11 mouse cellular contexts compared by ENCODE assay signal in genomic region chr4:45421519-45422260, GRCm38 (mm10). TPM values are rescaled to one million over a fixed set of nuclear protein-coding genes. Genes with fewer than 3 reads are reported as not detected.
DNase-seq lines count a peak whose midpoint lies in the region; ATAC-seq lines count a peak whose summit lies in the region.
"Had no signal": no experiment of that assay in that cellular context is flagged by ENCODE, and none has a peak within 500 bp of the region (broad histone marks: within the 10 kb centered on the region; RNA-seq: fewer than 3 reads in every experiment).

No protein-coding gene starts in this region.

- peak overlapping the region; percentile 25; the same call in 1 of the 2 replicates for H3K9ac ChIP-seq in heart, embryonic 14.5 days (ENCODE audit: low read length)
- no peak overlapping the region for H3K9ac ChIP-seq in kidney, embryonic 15.5 days
- H3K9ac ChIP-seq: liver, embryonic 14.5 days had no signal

- no peaks in the 10 kb centered on the region for H3K9me3 ChIP-seq in heart, embryonic 14.5 days (ENCODE audit: control insufficient read depth, low read length)
- H3K9me3 ChIP-seq in kidney, embryonic 15.5 days (replicated peaks), result no peaks in the 10 kb centered on the region

- WGBS in heart, embryonic 14.5 days, result 86% methylated on average over 11 of the region's 11 CpGs
- WGBS in kidney, embryonic 15.5 days, result 77% methylated on average over 11 of the region's 11 CpGs

- H3K4me1 ChIP-seq in heart, embryonic 14.5 days (ENCODE audit: control insufficient read depth in 2 of 2, insufficient read depth in 2 of 2, low read length in 2 of 2), result peaks cover 19 to 35% of the 10 kb centered on the region in 2 experiments
- H3K4me1 ChIP-seq in kidney, embryonic 15.5 days, result peaks cover 44% of the 10 kb centered on the region

- H3K4me3 ChIP-seq in heart, embryonic 14.5 days (ENCODE audit: control insufficient read depth in 1 of 2, insufficient read depth in 1 of 2, low read depth in 1 of 2, low read length in 2 of 2), result no peak overlapping the region
- H3K4me3 ChIP-seq in kidney, embryonic 15.5 days (replicated peaks), result no peak overlapping the region
- H3K4me3 ChIP-seq: myocyte had no signal

- no peaks in the 10 kb centered on the region for H3K27me3 ChIP-seq in heart, embryonic 14.5 days (ENCODE audit: control insufficient read depth, insufficient read depth, low read length)
- H3K27me3 ChIP-seq in kidney, embryonic 15.5 days, result no peaks in the 10 kb centered on the region

- H3K36me3 ChIP-seq in heart, embryonic 14.5 days (ENCODE audit: control insufficient read depth, insufficient read depth, low read length), result peaks cover 19% of the 10 kb centered on the region; the same call in 1 of the 2 replicates
- no peaks in the 10 kb centered on the region for H3K36me3 ChIP-seq in kidney, embryonic 15.5 days

- no peak overlapping the region for H3K4me2 ChIP-seq in heart, embryonic 14.5 days (ENCODE audit: low read length)
- no peak overlapping the region for H3K4me2 ChIP-seq in kidney, embryonic 15.5 days

- ATAC-seq in heart, embryonic 14.5 days (ENCODE audit: insufficient number of reproducible peaks, insufficient read depth, low FRiP score, low read depth), result no peak
- ATAC-seq in kidney, embryonic 15.5 days (replicated peaks; ENCODE audit: low FRiP score), result no peak

- intact Hi-C loops in heart, postnatal 25 days (cut with DNase I), result loop anchor here (2.0 to 5.0 kb wide), 2 partner anchors 41 to 107 kb away; no protein-coding TSS in a partner anchor
- intact Hi-C loops in left cerebral cortex, postnatal 4 days (cut with DNase I), result loop anchor here (5.0 kb wide), 1 partner anchor 106 kb away; no protein-coding TSS in a partner anchor

- H3K27ac ChIP-seq in heart, embryonic 14.5 days (replicated peaks in 1 of 2; ENCODE audit: control insufficient read depth in 1 of 2, insufficient read depth in 1 of 2, low read depth in 2 of 2, low read length in 2 of 2), result peak overlapping the region in 1 of 2 experiments; percentile 6; a peak in 1 of 4 replicates
- H3K27ac ChIP-seq in kidney, embryonic 15.5 days, result peak overlapping the region; percentile 73
- H3K27ac ChIP-seq: liver, embryonic 14.5 days had no signal

- DNase-seq in heart, postnatal 25 days (ENCODE audit: low spot score), result no peak
- DNase-seq in urinary bladder, adult 18-20 months (ENCODE audit: low spot score in 2 of 2), result peak; percentile 57 to 75
- no peak for DNase-seq in urinary bladder, postnatal 4 days (ENCODE audit: low spot score in 2 of 2)
- DNase-seq in adrenal gland, postnatal 36 days, result no peak
- no peak for DNase-seq in left cerebral cortex, postnatal 4 days
- no peak for DNase-seq in right cerebral cortex, postnatal 36 days (ENCODE audit: low spot score in 2 of 2)
- DNase-seq: cerebellum, adult 18-20 months had no signal

RNA-seq across cellular contexts. Expression of gene Slc25a51, which starts 13.1 kb away (rescaled TPM):
- polyA plus RNA-seq in heart, embryonic 14.5 days (2014; fragmentation: Nextera tagmentation; extraction: Ambion mirVana), result 74.9 and 77.2 TPM in 2 replicates
- total RNA-seq in heart, postnatal 25 days (2021), result 100 to 1,000 TPM; 105 to 128 TPM
- 79.0 and 81.0 TPM in 2 replicates for polyA plus RNA-seq in kidney, embryonic 15.5 days (2015; fragmentation: Nextera tagmentation; extraction: Ambion mirVana)
- total RNA-seq in adrenal gland, postnatal 36 days (2021), result 100 to 1,000 TPM; 268 to 422 TPM
- total RNA-seq in left cerebral cortex, postnatal 4 days (2021), result 100 to 1,000 TPM; 113 to 116 TPM

Comparison
In these comparisons a context has a peak if more than half of its experiments do, and no peak if none do; other contexts are left out.
1. DNase-seq: peak in urinary bladder, adult 18-20 months (2 of 2); none in heart, postnatal 25 days (single experiment), urinary bladder, postnatal 4 days (0 of 2), adrenal gland, postnatal 36 days (0 of 2), left cerebral cortex, postnatal 4 days (single experiment) and right cerebral cortex, postnatal 36 days (0 of 2).